Mouse (Mus musculus) central nervous system, embryonic 14 days (tissue): ENCODE data around the gene Bcl2l2. TPM values are rescaled to one million over a fixed set of nuclear protein-coding genes. Genes with fewer than 3 reads are reported as not detected.

Source experiments
- polyA plus RNA-seq: library from polyadenylated mRNA; depleted of rRNA; stranded (reverse); fragments of >200 nt; gene quantifications from 2 replicates; pipeline ENCODE4 v1.2.3, GENCODE M21; 2012; rRNA removed

Bcl2l2 gene
- polyA plus RNA-seq, result 47.4 and 48.0 TPM in 2 replicates

DNA sequence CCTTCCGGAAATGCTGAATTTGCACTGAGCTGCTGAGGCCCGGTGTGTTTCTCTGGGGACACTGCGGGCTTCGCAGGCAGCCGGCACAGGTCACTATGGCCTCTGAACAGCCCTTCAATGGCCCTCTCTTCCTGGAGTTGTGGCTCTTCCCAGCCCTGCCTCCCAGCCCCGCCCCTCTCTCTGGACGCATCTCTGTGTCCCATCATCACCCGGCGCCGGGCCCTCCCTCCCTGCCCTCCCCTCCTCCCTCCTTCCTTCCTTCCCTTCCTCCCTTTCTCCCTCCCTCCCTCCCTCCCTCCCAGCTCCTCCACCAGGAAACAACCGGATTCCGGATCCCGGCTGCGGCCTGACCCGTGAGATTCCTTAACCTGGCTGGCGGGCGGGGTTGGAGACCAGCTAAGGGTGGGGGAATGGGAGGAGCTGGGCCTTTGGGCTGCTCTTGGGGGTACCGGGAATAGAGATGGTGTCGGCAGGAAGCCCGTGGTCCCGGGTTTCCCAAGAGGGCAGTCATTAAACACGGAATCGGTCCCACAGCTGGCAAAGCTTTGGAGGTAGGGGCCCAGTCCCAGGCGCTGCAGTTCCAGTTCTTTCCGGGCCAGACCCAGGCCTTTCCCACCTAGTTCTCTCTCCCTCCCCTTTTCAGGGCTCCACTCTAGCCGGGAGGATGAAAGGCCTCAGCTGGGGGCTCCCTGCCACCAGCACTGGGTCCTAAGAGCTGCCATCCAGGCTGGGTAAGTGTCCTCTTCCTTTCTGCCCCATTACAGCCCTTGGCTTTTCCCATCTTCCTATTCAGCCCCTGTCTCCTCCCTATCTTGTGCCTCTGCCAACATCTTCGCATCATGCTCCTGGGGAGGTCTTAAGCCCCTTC, at the start of gene Bcl2l2, which contains the start of gene Gm20521:
TSS of gene Bcl2l2 (plus strand) at position 224 of the 868 bp plus-strand sequence.
TSS of gene Gm20521 (plus strand) at position 288 of the 868 bp plus-strand sequence.

DNA sequence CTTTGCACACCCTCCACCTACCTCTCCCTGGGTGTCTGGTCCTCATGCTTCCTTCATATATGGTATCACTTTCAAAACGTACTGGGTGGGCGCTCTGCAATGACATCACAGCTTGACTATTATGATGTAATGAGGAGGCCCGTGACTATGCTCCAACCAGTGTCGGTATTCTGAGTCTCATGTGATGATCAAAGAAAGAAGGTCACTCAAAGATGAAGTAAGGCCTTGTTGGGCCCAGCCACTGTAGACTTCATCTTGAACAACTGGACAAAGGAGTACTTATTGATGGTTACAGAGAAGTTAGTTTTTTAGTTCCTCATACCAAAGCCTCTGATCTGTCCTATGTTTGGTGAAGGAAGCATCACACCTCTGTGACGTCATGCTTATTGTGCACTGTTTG, 12.3 kb upstream of the Bcl2l2 start, which contains the start of gene Homez:
TSS of gene Homez (minus strand) at position 101 of the 400 bp plus-strand sequence.

DNA sequence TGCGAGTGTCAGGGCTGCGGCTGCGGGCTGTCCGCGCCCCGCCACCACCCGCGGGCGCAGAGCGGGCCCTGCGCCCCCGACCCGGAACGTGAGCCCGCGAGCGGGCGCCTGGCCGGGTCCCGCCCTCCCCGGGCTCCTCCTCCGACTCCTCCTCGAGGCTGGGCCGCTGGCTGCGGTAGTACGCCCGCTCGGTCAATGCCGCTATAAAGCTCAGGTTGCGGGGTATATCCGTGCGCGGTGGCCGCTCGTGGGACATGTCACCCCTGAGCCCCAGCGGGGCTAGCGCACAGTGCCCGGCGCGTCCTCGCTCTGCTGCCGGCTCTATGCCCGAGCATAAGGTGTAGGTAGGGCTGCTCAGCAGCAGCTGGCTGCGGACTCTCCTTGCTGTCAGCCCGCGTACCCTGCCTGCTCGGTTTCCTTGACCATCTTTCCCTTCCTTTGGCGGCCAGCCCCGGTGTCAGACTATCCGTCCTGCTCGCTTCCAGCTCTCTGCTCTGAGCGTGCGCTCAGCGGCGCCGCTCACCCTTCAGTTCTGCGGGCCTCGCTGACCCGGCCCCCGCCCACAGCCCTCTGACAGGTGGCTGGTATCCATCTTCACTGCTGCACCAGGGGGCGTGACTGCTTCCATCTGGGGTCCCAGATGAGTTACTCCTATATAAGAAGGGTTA, 6.0 kb upstream of the Bcl2l2 start, which contains the start of gene Ppp1r3e:
TSS of gene Ppp1r3e (minus strand) at position 503 of the 668 bp plus-strand sequence.

GRCm38 (mm10) chr14:54892200-54892599, 9.0 kb downstream of the Bcl2l2 start, which contains the start of gene Pabpn1:
Gene Pabpn1, plus strand, starts transcription at chr14:54892500.

GRCm38 (mm10) chr14:54912886-54913285, 29.7 kb downstream of the Bcl2l2 start, which contains the start of gene Slc22a17:
Gene Slc22a17, minus strand, starts transcription at chr14:54913132.

GRCm38 (mm10) chr14:54925349-54926342, 42.5 kb downstream of the Bcl2l2 start, which contains the start of gene Efs:
Gene Efs, minus strand, starts transcription at chr14:54926126.

GRCm38 (mm10) chr14:54932645-54933150, 49.5 kb downstream of the Bcl2l2 start, which contains the start of gene Il25:
Gene Il25, plus strand, starts transcription at chr14:54932695.

GRCm38 (mm10) chr14:54935904-54936830, 53.0 kb downstream of the Bcl2l2 start, which contains the start of gene Cmtm5:
Gene Cmtm5, plus strand, starts transcription at chr14:54936261.

Other genes starting within 250 kb of the Bcl2l2 start
- gene Gm17606, start 242.4 kb upstream of the Bcl2l2 start, polyA plus RNA-seq, result not detected in 2 replicates
- gene Cdh24, start 242.0 kb upstream of the Bcl2l2 start, polyA plus RNA-seq, result 58.5 and 72.3 TPM in 2 replicates
- 70.3 and 72.1 TPM in 2 replicates for gene 1700123O20Rik, start 197.2 kb upstream of the Bcl2l2 start, polyA plus RNA-seq
- 356 and 358 TPM in 2 replicates for gene Acin1, start 196.4 kb upstream of the Bcl2l2 start, polyA plus RNA-seq
- gene Gm29776, start 184.5 kb upstream of the Bcl2l2 start, polyA plus RNA-seq, result 0.09 and 0.20 TPM in 2 replicates
- 0.16 and 0.17 TPM in 2 replicates for gene Cebpe, start 171.2 kb upstream of the Bcl2l2 start, polyA plus RNA-seq
- gene Slc7a8, start 101.4 kb upstream of the Bcl2l2 start, polyA plus RNA-seq, result 9.6 and 9.9 TPM in 2 replicates
- gene Rnf212b, start 69.2 kb upstream of the Bcl2l2 start, polyA plus RNA-seq, result not detected in 2 replicates
- 8.5 and 9.0 TPM in 2 replicates for gene Homez, start 12.4 kb upstream of the Bcl2l2 start, polyA plus RNA-seq
- gene Ppp1r3e, start 5.8 kb upstream of the Bcl2l2 start, polyA plus RNA-seq, result 14.7 and 18.0 TPM in 2 replicates
- 0.39 and 0.41 TPM in 2 replicates for gene Gm20521, start 64 bp downstream of the Bcl2l2 start, polyA plus RNA-seq
- gene Pabpn1, start 9.1 kb downstream of the Bcl2l2 start, polyA plus RNA-seq, result 736 and 777 TPM in 2 replicates
- gene Slc22a17, start 29.8 kb downstream of the Bcl2l2 start, polyA plus RNA-seq, result 504 and 538 TPM in 2 replicates
- 33.6 and 38.5 TPM in 2 replicates for gene Efs, start 42.7 kb downstream of the Bcl2l2 start, polyA plus RNA-seq
- 0.35 and 0.47 TPM in 2 replicates for gene Il25, start 49.3 kb downstream of the Bcl2l2 start, polyA plus RNA-seq
- 3.6 and 8.9 TPM in 2 replicates for gene Cmtm5, start 52.9 kb downstream of the Bcl2l2 start, polyA plus RNA-seq
- gene Myh6, start 83.5 kb downstream of the Bcl2l2 start, polyA plus RNA-seq, result 0.21 and 0.36 TPM in 2 replicates
- gene Gm17428, start 93.6 kb downstream of the Bcl2l2 start, polyA plus RNA-seq, result not detected in 2 replicates
- 5.9 and 18.0 TPM in 2 replicates for gene Myh7, start 111.2 kb downstream of the Bcl2l2 start, polyA plus RNA-seq
- 56.3 and 58.2 TPM in 2 replicates for gene Ngdn, start 132.1 kb downstream of the Bcl2l2 start, polyA plus RNA-seq
- gene Zfhx2, start 208.9 kb downstream of the Bcl2l2 start, polyA plus RNA-seq, result 16.4 and 19.1 TPM in 2 replicates
- gene Thtpa, start 211.4 kb downstream of the Bcl2l2 start, polyA plus RNA-seq, result 17.4 and 19.9 TPM in 2 replicates
- gene Ap1g2, start 223.2 kb downstream of the Bcl2l2 start, polyA plus RNA-seq, result 15.2 and 17.0 TPM in 2 replicates
- 123 and 132 TPM in 2 replicates for gene Jph4, start 233.6 kb downstream of the Bcl2l2 start, polyA plus RNA-seq